Comparison of ENCODE assay signal across 10 mouse cellular contexts in genomic region chr8:119603771-119604170, GRCm38 (mm10). TPM values are rescaled to one million over a fixed set of nuclear protein-coding genes. Genes with fewer than 3 reads are reported as not detected.
DNase-seq lines count a peak whose midpoint lies in the region; ATAC-seq and TF ChIP-seq lines count a peak whose summit lies in the region.
"Had no signal": no experiment of that assay in that cellular context is flagged by ENCODE, and none has a peak within 500 bp of the region (broad histone marks: within the 10 kb centered on the region; RNA-seq: fewer than 3 reads in every experiment).

No protein-coding gene starts in this region.

- WGBS in kidney, postnatal 0 days, result 93% methylated on average over 4 of the region's 4 CpGs
- 93% methylated on average over 4 of the region's 4 CpGs for WGBS in kidney, adult 2 months
- WGBS in forebrain, embryonic 10.5 days, result 97% methylated on average over 4 of the region's 4 CpGs
- 94% methylated on average over 4 of the region's 4 CpGs for WGBS in limb, embryonic 11.5 days
- WGBS in neural tube, embryonic 15.5 days, result 93% methylated on average over 4 of the region's 4 CpGs

- ATAC-seq in kidney, postnatal 0 days (replicated peaks; ENCODE audit: low FRiP score, low read depth), result no peak
- no peak for ATAC-seq in limb, embryonic 11.5 days (ENCODE audit: insufficient number of reproducible peaks, low FRiP score, low TSS enrichment, low read depth)
- no peak for ATAC-seq in neural tube, embryonic 15.5 days (ENCODE audit: low FRiP score)

- peak overlapping the region; percentile 62; the same call in 1 of the 2 replicates for H3K4me2 ChIP-seq in kidney, postnatal 0 days (ENCODE audit: low read length)
- peak overlapping the region; percentile 89; the same call in 1 of the 2 replicates for H3K4me2 ChIP-seq in limb, embryonic 11.5 days (ENCODE audit: low read depth, severe bottlenecking)
- peak overlapping the region; percentile 88 for H3K4me2 ChIP-seq in neural tube, embryonic 15.5 days

- H3K36me3 ChIP-seq in kidney, postnatal 0 days (ENCODE audit: insufficient read depth, low read length), result peaks cover 30% of the 10 kb centered on the region
- H3K36me3 ChIP-seq in kidney, adult 2 months (ENCODE audit: control insufficient read depth, insufficient read depth, low read length), result no peaks in the 10 kb centered on the region; the same call in 1 of the 2 replicates
- peaks cover 42% of the 10 kb centered on the region for H3K36me3 ChIP-seq in forebrain, embryonic 10.5 days (replicated peaks)
- peaks cover 21% of the 10 kb centered on the region for H3K36me3 ChIP-seq in limb, embryonic 11.5 days (ENCODE audit: control insufficient read depth, insufficient read depth, low read length)
- H3K36me3 ChIP-seq in neural tube, embryonic 15.5 days, result peaks cover 37% of the 10 kb centered on the region

- no peak overlapping the region for H3K27ac ChIP-seq in kidney, postnatal 0 days
- H3K27ac ChIP-seq in kidney, adult 2 months (ENCODE audit: insufficient read depth, low read depth, low read length), result no peak overlapping the region
- H3K27ac ChIP-seq in forebrain, embryonic 10.5 days, result peak overlapping the region; percentile 85; the same call in 1 of the 2 replicates
- H3K27ac ChIP-seq in limb, embryonic 11.5 days (replicated peaks; ENCODE audit: low read depth, low read length), result no peak overlapping the region
- no peak overlapping the region for H3K27ac ChIP-seq in neural tube, embryonic 15.5 days (replicated peaks)

- no peak for TF ChIP-seq POLR2A in kidney, adult 2 months (IDR thresholded peaks at IDR 0.05; ENCODE audit: low read depth, low read length)

- H3K4me1 ChIP-seq in kidney, postnatal 0 days (replicated peaks; ENCODE audit: insufficient read depth, low read length), result 0 out of 2 replicates have a peak, but pooled peaks cover 5% of the 10 kb centered on the region
- peaks cover 6% of the 10 kb centered on the region; the same call in 1 of the 2 replicates for H3K4me1 ChIP-seq in kidney, adult 2 months (ENCODE audit: control insufficient read depth, insufficient read depth, low read length)
- peaks cover 17% of the 10 kb centered on the region for H3K4me1 ChIP-seq in forebrain, embryonic 10.5 days
- peaks cover 7% of the 10 kb centered on the region for H3K4me1 ChIP-seq in limb, embryonic 11.5 days (ENCODE audit: control insufficient read depth, insufficient read depth, low read length)
- peaks cover 17% of the 10 kb centered on the region for H3K4me1 ChIP-seq in neural tube, embryonic 15.5 days

- H3K9me3 ChIP-seq in kidney, postnatal 0 days (replicated peaks; ENCODE audit: low read length), result no peaks in the 10 kb centered on the region
- peaks cover 2% of the 10 kb centered on the region for H3K9me3 ChIP-seq in forebrain, embryonic 10.5 days
- H3K9me3 ChIP-seq in limb, embryonic 11.5 days (ENCODE audit: control insufficient read depth, low read length), result no peaks in the 10 kb centered on the region
- no peaks in the 10 kb centered on the region for H3K9me3 ChIP-seq in neural tube, embryonic 15.5 days (replicated peaks)

- no peak overlapping the region for H3K9ac ChIP-seq in kidney, postnatal 0 days (ENCODE audit: low read depth, low read length)
- no peak overlapping the region for H3K9ac ChIP-seq in limb, embryonic 11.5 days (ENCODE audit: low read length)
- H3K9ac ChIP-seq in neural tube, embryonic 15.5 days (replicated peaks), result peak overlapping the region; percentile 74; the same call in 1 of the 2 replicates

- H3K4me3 ChIP-seq in kidney, postnatal 0 days (replicated peaks; ENCODE audit: low read depth, low read length), result no peak overlapping the region
- no peak overlapping the region for H3K4me3 ChIP-seq in kidney, adult 2 months (ENCODE audit: insufficient read depth, low read depth, low read length)
- peak overlapping the region; percentile 83 for H3K4me3 ChIP-seq in forebrain, embryonic 10.5 days
- H3K4me3 ChIP-seq in limb, embryonic 11.5 days (ENCODE audit: low read depth, low read length), result no peak overlapping the region
- H3K4me3 ChIP-seq in neural tube, embryonic 15.5 days (replicated peaks), result peak overlapping the region; percentile 85

- TF ChIP-seq CTCF in kidney, postnatal 0 days (IDR thresholded peaks at IDR 0.05; ENCODE audit: low read depth), result no peak
- TF ChIP-seq CTCF in kidney, adult 2 months (conservative IDR thresholded peaks at IDR 0.05; ENCODE audit: insufficient read depth, insufficient read length, low read depth, low read length), result no peak

- intact Hi-C loops in left cerebral cortex, postnatal 4 days (cut with DNase I), result loop anchor here (10.0 kb wide), 1 partner anchor 159 kb away; the partner anchor contains the start of gene Necab2

- no peaks in the 10 kb centered on the region for H3K27me3 ChIP-seq in kidney, postnatal 0 days (ENCODE audit: insufficient read depth, low read length)
- no peaks in the 10 kb centered on the region for H3K27me3 ChIP-seq in kidney, adult 2 months (replicated peaks; ENCODE audit: control insufficient read depth, insufficient read depth, low read length)
- H3K27me3 ChIP-seq in forebrain, embryonic 10.5 days (ENCODE audit: poor library complexity, severe bottlenecking), result no peaks in the 10 kb centered on the region
- H3K27me3 ChIP-seq in limb, embryonic 11.5 days (ENCODE audit: control insufficient read depth, insufficient read depth, low read length), result no peaks in the 10 kb centered on the region
- H3K27me3 ChIP-seq in neural tube, embryonic 15.5 days (replicated peaks), result no peaks in the 10 kb centered on the region

- no peak for DNase-seq in kidney, postnatal 0 days (ENCODE audit: low spot score)
- no peak for DNase-seq in kidney, adult 2 months
- no peak for DNase-seq in forebrain, embryonic 10.5 days (ENCODE audit: extremely low spot score, low spot score)
- no peak for DNase-seq in limb, embryonic 11.5 days (ENCODE audit: low spot score)
- DNase-seq in frontal cortex, postnatal 10 days (ENCODE audit: low spot score in 2 of 2), result no peak
- DNase-seq in left cerebral cortex, postnatal 4 days, result no peak
- DNase-seq in B cell, adult 2 months, result no peak
- DNase-seq: kidney, adult 9 months had no signal

RNA-seq across cellular contexts. Expression of gene Taf1c, which starts 1.3 kb away (rescaled TPM):
- polyA plus RNA-seq in kidney, postnatal 0 days (2015; fragmentation: Nextera tagmentation; extraction: Ambion mirVana), result 8.3 and 8.7 TPM in 2 replicates
- polyA plus RNA-seq in kidney, adult 2 months (2012; rRNA removed), result 10.2 and 12.8 TPM in 2 replicates
- 17.0 and 18.5 TPM in 2 replicates for polyA plus RNA-seq in forebrain, embryonic 10.5 days (2016; fragmentation: Nextera tagmentation; extraction: Ambion mirVana)
- polyA plus RNA-seq in limb, embryonic 11.5 days (2014; fragmentation: Nextera tagmentation; extraction: Ambion mirVana), result 11.4 and 12.8 TPM in 2 replicates
- polyA plus RNA-seq in neural tube, embryonic 15.5 days (2015; fragmentation: Nextera tagmentation; extraction: Ambion mirVana), result 11.8 and 15.0 TPM in 2 replicates
- total RNA-seq in left cerebral cortex, postnatal 4 days (2021), result 10 to 100 TPM; 15.8 to 15.9 TPM

RNA-seq across cellular contexts. Expression of gene Adad2, which starts 8.8 kb away (rescaled TPM):
- not detected in 2 replicates for polyA plus RNA-seq in kidney, postnatal 0 days (2015; fragmentation: Nextera tagmentation; extraction: Ambion mirVana)
- polyA plus RNA-seq in kidney, adult 2 months (2012; rRNA removed), result not detected in 2 replicates
- 0.10 and 0.16 TPM in 2 replicates for polyA plus RNA-seq in forebrain, embryonic 10.5 days (2016; fragmentation: Nextera tagmentation; extraction: Ambion mirVana)
- 0.09 and 0.18 TPM in 2 replicates for polyA plus RNA-seq in limb, embryonic 11.5 days (2014; fragmentation: Nextera tagmentation; extraction: Ambion mirVana)
- polyA plus RNA-seq in neural tube, embryonic 15.5 days (2015; fragmentation: Nextera tagmentation; extraction: Ambion mirVana), result 0.10 and 0.11 TPM in 2 replicates
- under 1 TPM in 1 of 2 experiments, not detected in 1; 0.42 TPM for total RNA-seq in left cerebral cortex, postnatal 4 days (2021)
- total RNA-seq: common myeloid progenitor, adult 5-6 weeks had no signal

RNA-seq across cellular contexts. Expression of gene Dnaaf1, which starts 28.7 kb away (rescaled TPM):
- 0.22 and 0.24 TPM in 2 replicates for polyA plus RNA-seq in kidney, postnatal 0 days (2015; fragmentation: Nextera tagmentation; extraction: Ambion mirVana)
- polyA plus RNA-seq in kidney, adult 2 months (2012; rRNA removed), result 0.42 and 0.57 TPM in 2 replicates
- polyA plus RNA-seq in forebrain, embryonic 10.5 days (2016; fragmentation: Nextera tagmentation; extraction: Ambion mirVana), result 0.11 TPM in 1 of 2 replicates, not detected in the other
- polyA plus RNA-seq in limb, embryonic 11.5 days (2014; fragmentation: Nextera tagmentation; extraction: Ambion mirVana), result 0.09 TPM in 1 of 2 replicates, not detected in the other
- 0.20 and 0.45 TPM in 2 replicates for polyA plus RNA-seq in neural tube, embryonic 15.5 days (2015; fragmentation: Nextera tagmentation; extraction: Ambion mirVana)
- under 1 TPM; 0.26 to 0.52 TPM for total RNA-seq in left cerebral cortex, postnatal 4 days (2021)
- total RNA-seq: common myeloid progenitor, adult 5-6 weeks had no signal

RNA-seq across cellular contexts. Expression of gene Hsdl1, which starts 28.8 kb away (rescaled TPM):
- 27.1 and 29.4 TPM in 2 replicates for polyA plus RNA-seq in kidney, postnatal 0 days (2015; fragmentation: Nextera tagmentation; extraction: Ambion mirVana)
- 20.0 and 23.1 TPM in 2 replicates for polyA plus RNA-seq in kidney, adult 2 months (2012; rRNA removed)
- polyA plus RNA-seq in forebrain, embryonic 10.5 days (2016; fragmentation: Nextera tagmentation; extraction: Ambion mirVana), result 61.9 and 66.0 TPM in 2 replicates
- 30.1 and 33.9 TPM in 2 replicates for polyA plus RNA-seq in limb, embryonic 11.5 days (2014; fragmentation: Nextera tagmentation; extraction: Ambion mirVana)
- 129 and 137 TPM in 2 replicates for polyA plus RNA-seq in neural tube, embryonic 15.5 days (2015; fragmentation: Nextera tagmentation; extraction: Ambion mirVana)
- 100 to 1,000 TPM; 103 to 107 TPM for total RNA-seq in left cerebral cortex, postnatal 4 days (2021)

RNA-seq across cellular contexts. Expression of gene Kcng4, which starts 31.7 kb away (rescaled TPM):
- polyA plus RNA-seq in kidney, postnatal 0 days (2015; fragmentation: Nextera tagmentation; extraction: Ambion mirVana), result 0.14 and 0.28 TPM in 2 replicates
- polyA plus RNA-seq in kidney, adult 2 months (2012; rRNA removed), result 0.56 and 0.58 TPM in 2 replicates
- 0.10 and 0.11 TPM in 2 replicates for polyA plus RNA-seq in forebrain, embryonic 10.5 days (2016; fragmentation: Nextera tagmentation; extraction: Ambion mirVana)
- polyA plus RNA-seq in limb, embryonic 11.5 days (2014; fragmentation: Nextera tagmentation; extraction: Ambion mirVana), result not detected in 2 replicates
- 0.09 and 0.14 TPM in 2 replicates for polyA plus RNA-seq in neural tube, embryonic 15.5 days (2015; fragmentation: Nextera tagmentation; extraction: Ambion mirVana)
- not detected for total RNA-seq in left cerebral cortex, postnatal 4 days (2021)
- total RNA-seq: common myeloid progenitor, adult 5-6 weeks had no signal

Comparison
In these comparisons a context has a peak if more than half of its experiments do, and no peak if none do; other contexts are left out.
1. H3K4me3 ChIP-seq: peak in forebrain, embryonic 10.5 days (single experiment) and neural tube, embryonic 15.5 days (single experiment); none in kidney, postnatal 0 days (single experiment), kidney, adult 2 months (single experiment) and limb, embryonic 11.5 days (single experiment).
2. Peak in every context shown above with its lines, with median percentiles within 50 percentile points of each other: H3K4me2 ChIP-seq.